Mouse (Mus musculus): ENCODE measurements around the gene Nrarp. TPM values are rescaled to one million over a fixed set of nuclear protein-coding genes. Genes with fewer than 3 reads are reported as not detected.

Nrarp gene
- polyA plus RNA-seq, 1 experiment: not detected

DNA sequence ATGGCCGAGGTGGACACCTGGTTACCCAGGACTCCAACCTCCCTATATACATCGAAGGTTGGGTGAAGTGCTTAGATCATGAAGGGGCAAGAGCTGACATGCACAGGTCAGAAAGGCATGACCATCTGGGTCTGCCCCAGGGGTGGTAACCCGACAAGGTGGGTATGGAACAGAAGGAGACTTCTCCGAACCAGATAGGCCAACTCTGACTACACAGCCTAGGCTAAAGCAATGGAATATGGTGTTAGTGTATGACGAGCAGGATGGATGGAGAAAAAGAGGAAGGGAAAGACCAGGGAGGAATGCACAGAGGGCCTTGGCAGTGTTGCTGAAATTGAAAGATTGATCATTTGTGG is 6.0 kb downstream of the Nrarp start:
- H3K4me1 ChIP-seq (ENCODE audit: control insufficient read depth, insufficient read depth, low read length): peaks cover 13% of the 10 kb centered on the region
- TF ChIP-seq CTCF (IDR thresholded peaks at IDR 0.05; ENCODE audit: insufficient read depth, low read depth, low read length): no peak
- TF ChIP-seq POLR2A (IDR thresholded peaks at IDR 0.05; ENCODE audit: insufficient read depth, low read depth, low read length): no peak
- WGBS: 53% methylated on average over 5 of the region's 5 CpGs
- H3K4me3 ChIP-seq (ENCODE audit: insufficient read depth, low read depth, low read length): no peak overlapping the region
- H3K27ac ChIP-seq (ENCODE audit: insufficient read depth, low read depth, low read length): no peak overlapping the region

DNA sequence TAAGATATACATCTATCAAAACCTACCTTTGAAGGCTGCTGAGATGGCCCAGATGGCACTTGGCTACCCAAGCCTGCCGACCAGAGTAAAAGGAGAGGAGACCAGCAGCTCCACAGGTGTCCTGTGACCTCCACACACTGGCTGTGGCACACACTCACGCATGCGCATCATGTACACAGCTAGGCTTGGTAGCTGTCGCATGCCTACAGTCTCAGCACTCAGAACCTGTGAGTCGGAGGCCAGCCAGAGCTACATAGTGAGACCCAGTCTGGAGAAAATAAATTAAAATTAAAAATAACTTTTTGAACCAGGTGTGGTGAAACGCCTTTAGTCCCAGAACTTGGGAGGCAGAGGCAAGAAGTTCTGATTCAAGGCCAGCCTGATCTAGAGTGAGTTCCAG is 7.3 kb downstream of the Nrarp start:
- TF ChIP-seq CTCF (IDR thresholded peaks at IDR 0.05; ENCODE audit: insufficient read depth, low read depth, low read length) (no peak), POLR2A (IDR thresholded peaks at IDR 0.05; ENCODE audit: insufficient read depth, low read depth, low read length) (no peak)
- 87% methylated on average over 6 of the region's 6 CpGs for WGBS
- Histone ChIP-seq H3K4me1 (ENCODE audit: control insufficient read depth, insufficient read depth, low read length) (peaks cover 10% of the 10 kb centered on the region), H3K27ac (ENCODE audit: insufficient read depth, low read depth, low read length) (no peak overlapping the region), H3K4me3 (ENCODE audit: insufficient read depth, low read depth, low read length) (no peak overlapping the region)

DNA sequence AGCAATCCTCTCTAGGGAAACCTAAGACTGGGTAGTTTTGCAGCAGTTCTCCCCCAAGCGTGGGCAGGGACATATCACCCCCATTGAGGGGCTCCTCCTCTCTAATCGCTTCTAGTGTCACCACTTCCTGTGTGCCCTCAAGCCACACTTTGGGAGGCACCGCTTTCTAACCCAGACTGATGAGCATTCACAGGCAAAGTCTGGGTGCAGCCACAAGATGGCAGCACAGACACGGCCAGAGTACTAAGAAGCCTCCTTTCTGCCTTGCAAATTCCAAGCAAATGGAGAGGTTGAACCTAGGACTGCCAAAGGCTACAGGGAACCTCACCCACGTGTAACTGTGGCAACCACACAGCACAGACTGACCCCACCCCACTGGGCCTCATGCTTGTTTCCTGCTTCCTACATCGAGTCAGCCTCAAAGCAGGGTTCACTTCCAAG is 12.8 kb downstream of the Nrarp start:
- Histone ChIP-seq H3K27ac (ENCODE audit: insufficient read depth, low read depth, low read length) (no peak overlapping the region), H3K4me1 (ENCODE audit: control insufficient read depth, insufficient read depth, low read length) (peaks cover 5% of the 10 kb centered on the region), H3K4me3 (ENCODE audit: insufficient read depth, low read depth, low read length) (no peak overlapping the region)
- 1% methylated on average over 6 of the region's 6 CpGs for WGBS
- TF ChIP-seq POLR2A (IDR thresholded peaks at IDR 0.05; ENCODE audit: insufficient read depth, low read depth, low read length): 0 out of 2 replicates have a peak, but pooled peaks have one; percentile 11
- TF ChIP-seq CTCF (IDR thresholded peaks at IDR 0.05; ENCODE audit: insufficient read depth, low read depth, low read length): peak; percentile 66

DNA sequence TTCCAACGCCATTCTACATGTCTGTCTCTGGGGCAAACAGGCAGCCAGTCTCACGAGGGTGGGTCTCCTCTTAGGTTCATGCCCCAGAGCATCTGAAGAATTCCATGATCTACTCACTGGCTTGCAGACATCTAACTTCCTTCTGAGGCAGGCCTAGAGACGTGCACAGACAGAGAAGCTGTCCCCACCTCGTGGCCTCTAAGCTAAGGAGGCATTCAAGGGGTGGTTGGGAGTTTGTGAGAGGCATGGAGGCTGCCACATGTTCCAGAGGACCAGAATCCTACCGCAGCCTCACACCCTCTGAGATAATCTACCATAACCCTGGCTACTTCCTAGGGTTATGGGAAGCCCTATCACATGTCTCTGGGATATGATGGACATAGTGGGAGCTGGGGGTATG is 13.4 kb downstream of the Nrarp start:
- no peak overlapping the region for H3K4me3 ChIP-seq (ENCODE audit: insufficient read depth, low read depth, low read length)
- H3K4me1 ChIP-seq (ENCODE audit: control insufficient read depth, insufficient read depth, low read length): peaks cover 5% of the 10 kb centered on the region
- TF ChIP-seq POLR2A (IDR thresholded peaks at IDR 0.05; ENCODE audit: insufficient read depth, low read depth, low read length) (no peak), CTCF (IDR thresholded peaks at IDR 0.05; ENCODE audit: insufficient read depth, low read depth, low read length) (no peak)
- no peak overlapping the region for H3K27ac ChIP-seq (ENCODE audit: insufficient read depth, low read depth, low read length)
- WGBS: 79% methylated on average over 5 of the region's 5 CpGs

DNA sequence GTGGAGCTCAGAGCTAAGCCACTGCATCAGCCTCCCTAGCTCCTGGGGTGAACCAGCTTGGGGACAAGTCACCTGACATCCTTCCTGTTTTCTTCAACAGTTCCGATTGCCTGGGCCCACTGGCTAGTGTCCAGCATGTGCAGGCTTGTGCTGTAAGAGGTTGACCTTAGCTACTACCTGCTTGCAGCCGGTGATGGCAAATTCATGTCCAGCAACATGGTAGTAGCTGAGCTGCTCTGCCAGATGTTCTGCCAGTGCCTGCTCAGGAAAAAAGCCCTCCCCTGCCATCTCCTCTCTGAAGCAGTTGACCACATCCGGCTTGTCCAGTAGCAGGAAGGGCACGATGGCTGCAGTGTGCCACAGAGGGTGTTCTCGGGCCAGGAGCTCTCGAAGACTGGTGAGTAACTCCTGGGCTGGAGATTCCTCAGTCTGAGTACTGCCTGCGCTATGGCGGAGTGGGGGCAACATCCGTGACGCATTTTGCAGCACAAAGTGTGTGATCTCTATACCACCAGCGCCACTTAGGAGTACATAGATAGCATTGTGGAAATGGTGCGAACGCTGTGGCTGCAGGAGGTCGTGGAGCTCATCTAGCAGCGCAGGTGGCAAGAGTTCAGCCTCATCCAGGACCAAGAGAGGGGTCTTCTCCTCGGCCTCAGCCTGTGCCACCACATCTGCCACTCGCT is 14.1 kb downstream of the Nrarp start:
- no peak for TF ChIP-seq POLR2A (IDR thresholded peaks at IDR 0.05; ENCODE audit: insufficient read depth, low read depth, low read length)
- no peak for TF ChIP-seq CTCF (IDR thresholded peaks at IDR 0.05; ENCODE audit: insufficient read depth, low read depth, low read length)
- H3K4me3 ChIP-seq (ENCODE audit: insufficient read depth, low read depth, low read length): no peak overlapping the region
- peaks cover 5% of the 10 kb centered on the region for H3K4me1 ChIP-seq (ENCODE audit: control insufficient read depth, insufficient read depth, low read length)
- no peak overlapping the region for H3K27ac ChIP-seq (ENCODE audit: insufficient read depth, low read depth, low read length)
- 88% methylated on average over 17 of the region's 17 CpGs for WGBS

DNA sequence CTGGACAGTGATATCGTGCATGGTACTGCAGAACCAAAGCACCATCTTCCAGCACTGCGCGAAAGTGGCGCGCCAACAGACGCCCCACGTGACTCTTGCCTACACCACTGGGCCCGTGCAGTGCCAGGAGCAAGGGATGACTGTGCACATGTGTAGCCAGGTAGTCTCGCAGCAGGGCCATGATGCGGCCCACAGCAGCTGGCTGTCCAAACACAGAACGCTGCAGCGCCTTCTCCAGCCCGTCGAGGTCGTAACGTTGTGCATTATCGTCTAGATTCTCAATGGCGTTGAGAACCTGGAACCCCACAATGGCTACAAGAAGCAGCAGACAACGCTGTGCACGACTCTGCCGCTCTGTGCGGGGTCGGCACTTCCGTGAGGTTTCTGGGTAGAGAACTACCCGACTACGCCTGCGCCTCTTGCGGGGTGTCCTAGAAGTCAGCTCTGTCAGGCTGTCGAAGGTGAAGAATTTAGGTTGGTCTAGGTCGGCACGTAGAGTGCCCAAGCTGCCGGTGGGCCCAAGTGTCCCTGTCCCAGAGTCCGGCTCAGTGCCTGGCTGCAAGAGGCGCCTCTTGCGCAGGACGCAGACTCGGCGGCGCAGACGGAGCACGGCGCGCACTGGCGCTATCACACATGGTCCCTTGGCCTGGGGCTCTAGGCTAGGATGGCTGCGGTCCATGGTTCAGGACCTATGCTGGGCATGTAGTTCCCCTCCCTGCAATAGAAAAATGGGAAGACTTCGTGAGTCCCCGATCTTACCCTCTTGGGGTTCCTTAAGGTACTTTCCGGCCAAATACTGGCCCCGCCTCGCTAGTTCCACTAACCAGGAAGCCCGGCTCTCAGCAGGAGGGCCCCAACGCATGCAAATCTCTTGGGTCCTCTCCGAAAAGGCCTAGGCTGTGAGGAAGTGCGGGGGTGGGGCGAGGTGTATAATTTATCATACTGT is 14.9 kb downstream of the Nrarp start:
- H3K4me3 ChIP-seq (ENCODE audit: insufficient read depth, low read depth, low read length): peak overlapping the region; percentile 6; the same call in 1 of the 2 replicates

DNA sequence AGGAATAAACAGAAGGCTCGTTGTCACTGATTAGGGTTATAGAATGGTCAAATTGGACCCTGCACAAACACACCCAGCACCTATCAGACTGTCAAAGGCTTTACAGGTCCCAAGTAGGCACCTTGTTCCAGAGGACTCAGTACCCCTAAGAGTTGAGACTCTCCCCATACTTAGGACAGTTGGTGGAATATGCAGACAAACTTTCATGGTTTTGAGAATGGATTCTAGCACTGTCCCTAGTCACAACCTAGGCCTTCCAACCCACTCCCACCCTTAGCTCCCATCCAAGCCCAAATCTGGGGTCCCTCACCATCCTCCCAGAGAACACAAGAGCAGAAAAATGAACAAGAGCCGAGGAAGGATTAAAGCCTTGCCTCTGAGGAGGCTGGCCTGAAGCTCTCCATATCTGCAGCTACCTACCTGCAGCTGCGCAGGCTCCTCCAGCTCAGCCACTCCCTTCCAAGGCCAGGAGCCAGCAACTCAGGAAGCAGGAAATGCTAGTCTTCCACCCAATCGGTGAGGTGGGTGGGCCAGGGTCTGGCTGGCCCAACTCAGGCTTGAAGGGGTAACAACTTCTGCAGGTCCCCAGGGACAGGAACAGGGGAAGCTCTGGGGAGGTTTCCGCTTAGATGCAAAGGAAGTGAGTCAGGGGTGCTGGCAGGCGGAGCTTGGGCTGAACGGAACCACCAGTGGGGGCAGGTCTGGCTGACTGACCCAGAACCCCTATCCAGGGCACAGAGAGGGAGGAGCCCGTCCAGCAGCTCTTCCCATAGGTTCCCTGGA is 15.8 kb downstream of the Nrarp start, which contains the start of gene Tor4a:
Gene Tor4a (minus strand): TSS at position 715 of the 783 bp plus-strand sequence.
- Histone ChIP-seq H3K4me3 (ENCODE audit: insufficient read depth, low read depth, low read length) (peak within 1 kb of the TSS; percentile 12; the same call in 1 of the 2 replicates), H3K27ac (ENCODE audit: insufficient read depth, low read depth, low read length) (no peak within 1 kb of the TSS; the same call in 1 of the 2 replicates), H3K4me1 (ENCODE audit: control insufficient read depth, insufficient read depth, low read length) (peaks cover 5% of the 10 kb centered on the region)
- WGBS: 37% methylated on average over 8 of the region's 8 CpGs
- TF ChIP-seq CTCF (IDR thresholded peaks at IDR 0.05; ENCODE audit: insufficient read depth, low read depth, low read length): no peak
- TF ChIP-seq POLR2A (IDR thresholded peaks at IDR 0.05; ENCODE audit: insufficient read depth, low read depth, low read length): no peak

More for the DNA sequence above, 14.9 kb downstream of the Nrarp start:
- WGBS: 49% methylated on average over 55 of the region's 55 CpGs
- TF ChIP-seq POLR2A (IDR thresholded peaks at IDR 0.05; ENCODE audit: insufficient read depth, low read depth, low read length): no peak
- 0 out of 2 replicates have a peak, but pooled peaks have one; percentile 12 for TF ChIP-seq CTCF (IDR thresholded peaks at IDR 0.05; ENCODE audit: insufficient read depth, low read depth, low read length)
- peaks cover 5% of the 10 kb centered on the region for H3K4me1 ChIP-seq (ENCODE audit: control insufficient read depth, insufficient read depth, low read length)
- no peak overlapping the region; the same call in 1 of the 2 replicates for H3K27ac ChIP-seq (ENCODE audit: insufficient read depth, low read depth, low read length)

DNA sequence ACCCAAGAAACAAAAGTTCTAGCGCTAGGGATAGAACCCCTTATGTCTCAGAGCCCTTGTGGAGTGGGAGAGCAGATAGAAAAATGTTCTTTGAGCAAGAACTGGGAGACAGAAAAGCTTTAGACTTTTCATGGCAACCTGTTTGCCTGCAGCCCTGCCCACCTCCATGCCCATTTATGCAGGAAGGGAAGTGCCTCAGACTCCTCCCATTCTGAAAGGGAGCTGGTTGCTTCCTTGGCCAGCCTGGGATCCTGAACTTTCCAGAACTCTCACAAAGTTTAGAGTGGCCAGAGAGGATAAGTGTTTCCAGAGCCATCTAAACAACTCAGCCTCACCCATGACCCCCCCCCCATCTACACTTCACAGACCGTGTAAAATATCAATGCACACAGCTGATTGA is 16.6 kb downstream of the Nrarp start:
- H3K27ac ChIP-seq (ENCODE audit: insufficient read depth, low read depth, low read length): no peak overlapping the region
- peaks cover 5% of the 10 kb centered on the region for H3K4me1 ChIP-seq (ENCODE audit: control insufficient read depth, insufficient read depth, low read length)
- no peak overlapping the region for H3K4me3 ChIP-seq (ENCODE audit: insufficient read depth, low read depth, low read length)
- WGBS: 45% methylated on average over 2 of the region's 2 CpGs
- TF ChIP-seq CTCF (IDR thresholded peaks at IDR 0.05; ENCODE audit: insufficient read depth, low read depth, low read length) (no peak), POLR2A (IDR thresholded peaks at IDR 0.05; ENCODE audit: insufficient read depth, low read depth, low read length) (no peak)
